Mouse (Mus musculus): Measurements from ENCODE around the gene Ddx49.

Gene Ddx49

DNA sequence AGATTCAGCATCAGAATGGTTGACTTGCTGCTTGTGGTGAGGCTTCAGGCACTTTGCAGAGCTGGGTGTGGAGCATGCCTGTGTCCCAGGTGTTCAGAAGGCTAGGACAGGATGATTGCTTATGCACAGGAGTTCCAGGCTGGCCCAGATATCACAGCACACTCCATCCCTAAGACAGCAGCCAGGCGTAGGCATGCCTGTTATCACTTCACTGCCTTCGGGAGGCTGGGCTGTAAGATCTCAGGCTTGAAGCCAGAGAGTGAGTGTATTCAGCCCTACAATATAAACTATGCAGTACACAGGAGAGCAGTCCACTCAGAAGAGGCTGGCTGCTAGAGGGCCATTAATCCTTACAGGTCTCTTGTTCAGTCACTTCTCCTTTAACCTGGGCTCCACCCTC is 43.2 kb downstream of the Ddx49 start:
- no peak for DNase-seq (ENCODE audit: low spot score)

DNA sequence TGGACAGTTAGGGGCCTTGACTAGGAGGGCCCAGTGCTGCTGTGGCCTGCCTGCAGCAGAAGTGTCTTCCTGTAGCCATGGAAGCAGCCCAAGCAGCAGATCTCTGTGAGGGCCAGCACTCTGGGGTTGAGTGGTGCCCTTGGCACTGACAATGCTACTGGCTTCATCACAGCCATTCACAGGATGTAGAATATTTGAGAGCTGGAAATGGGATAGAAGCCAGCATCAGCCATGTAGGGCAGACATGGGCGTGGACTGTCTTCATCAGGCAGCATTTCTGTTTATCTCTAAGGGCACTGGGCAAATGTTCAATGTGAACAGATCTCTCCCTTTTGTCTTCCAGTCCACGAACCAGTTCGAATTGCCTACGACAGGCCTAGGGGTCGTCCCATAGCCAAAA is 43.7 kb downstream of the Ddx49 start:
- no peak for DNase-seq (ENCODE audit: low spot score)

DNA sequence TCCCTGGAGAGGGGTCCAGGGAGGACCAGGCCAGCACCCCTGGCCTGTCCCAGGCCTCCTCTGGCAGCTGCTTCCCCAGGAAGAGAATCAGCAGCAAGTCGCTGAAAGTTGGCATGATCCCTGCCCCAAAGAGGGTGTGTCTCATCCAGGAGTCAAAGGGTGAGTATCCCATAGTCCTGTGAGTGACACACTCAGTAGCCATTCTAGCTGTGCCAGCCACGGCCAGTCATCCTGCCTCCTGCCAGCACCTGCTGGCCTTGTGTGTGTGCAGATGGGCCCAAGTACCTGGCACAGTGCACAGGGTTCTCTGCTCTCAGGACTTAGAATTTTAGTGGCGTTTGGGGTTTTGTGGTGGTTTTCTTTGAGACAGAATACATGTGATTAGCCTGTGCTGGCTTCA is 44.8 kb downstream of the Ddx49 start:
- no peak for DNase-seq (ENCODE audit: low spot score)

DNA sequence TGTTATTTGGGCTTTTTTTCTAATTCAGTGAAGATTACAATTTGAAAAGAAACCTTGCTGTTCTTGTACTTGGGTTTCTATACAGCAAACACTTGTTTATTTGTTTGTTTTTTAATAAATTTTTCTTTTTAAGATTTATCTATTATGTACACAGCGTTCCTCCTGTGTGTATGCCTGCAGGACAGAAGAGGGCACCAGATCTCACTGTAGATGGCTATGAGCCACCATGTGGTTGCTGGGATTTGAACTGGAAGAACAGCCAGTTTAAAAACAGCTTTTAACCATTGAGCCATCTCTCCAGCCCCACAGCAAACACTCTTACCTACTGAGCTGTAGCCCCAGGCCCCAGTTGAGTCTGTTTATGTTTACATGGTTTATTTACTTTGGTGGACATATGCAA is 47.7 kb downstream of the Ddx49 start:
- DNase-seq (ENCODE audit: low spot score): no peak

DNA sequence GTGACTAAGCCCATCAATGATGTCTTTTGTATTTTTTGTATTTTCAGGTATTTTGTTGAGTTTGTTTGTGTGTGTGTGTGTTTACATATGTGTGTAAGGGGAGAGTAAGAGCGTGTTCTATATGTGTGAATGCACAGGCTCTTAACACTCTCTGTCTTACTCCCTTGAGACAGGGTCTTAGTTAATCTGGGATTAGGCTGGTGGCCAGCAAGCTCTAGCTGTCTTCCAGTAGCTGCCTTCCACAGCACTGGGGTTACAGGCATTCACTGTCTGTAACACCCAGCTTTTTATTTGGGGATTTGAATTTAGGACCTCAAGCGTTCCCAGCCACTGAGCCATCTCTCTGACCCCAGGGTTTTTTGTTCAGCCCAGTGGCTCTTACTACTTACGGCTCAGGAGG is 54.4 kb downstream of the Ddx49 start:
- no peak for DNase-seq (ENCODE audit: low spot score)

DNA sequence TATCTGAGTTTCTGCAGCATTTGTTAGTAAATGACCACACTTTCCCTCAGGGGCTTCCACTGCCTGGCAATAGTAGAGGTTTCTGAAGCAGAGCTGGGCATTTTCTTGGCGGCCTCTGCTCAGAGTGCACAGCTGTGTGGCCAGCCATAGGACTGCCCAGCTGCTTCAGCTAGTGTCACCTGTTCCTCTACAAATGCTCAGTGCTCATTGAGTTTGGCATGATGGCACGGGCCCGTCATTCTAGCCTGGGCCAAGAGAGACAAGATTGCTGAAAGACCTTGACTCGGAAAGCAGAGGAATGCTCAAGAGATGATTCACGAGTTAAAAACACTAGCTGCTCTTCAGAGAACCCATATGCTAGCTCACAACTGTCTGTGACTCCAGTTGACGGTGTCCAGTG is 55.7 kb downstream of the Ddx49 start:
- DNase-seq (ENCODE audit: low spot score): no peak
